ENCODE assay signal across 17 mouse cellular contexts in genomic region chr1:24361990-24362635, GRCm38 (mm10).
A peak's percentile ranks its signal among the peaks of the same experiment; 100 is the strongest.
DNase-seq lines count a peak whose midpoint lies in the region; ATAC-seq lines count a peak whose summit lies in the region.
"Had no signal": no experiment of that assay in that cellular context is flagged by ENCODE, and none has a peak within 500 bp of the region (broad histone marks: within the 10 kb centered on the region; RNA-seq: fewer than 3 reads in every experiment).

No protein-coding gene starts in this region.

- no peak overlapping the region for H3K9ac ChIP-seq in embryonic facial prominence, embryonic 14.5 days (ENCODE audit: low read depth, low read length)
- no peak overlapping the region for H3K9ac ChIP-seq in kidney, embryonic 16.5 days (replicated peaks; ENCODE audit: low read length)
- H3K9ac ChIP-seq: liver, embryonic 14.5 days had no signal

- H3K36me3 ChIP-seq in embryonic facial prominence, embryonic 14.5 days (ENCODE audit: control insufficient read depth, insufficient read depth, low read length) = no peaks in the 10 kb centered on the region
- no peaks in the 10 kb centered on the region for H3K36me3 ChIP-seq in embryonic facial prominence, embryonic 10.5 days (replicated peaks)
- no peaks in the 10 kb centered on the region for H3K36me3 ChIP-seq in kidney, embryonic 16.5 days (ENCODE audit: insufficient read depth, low read length)
- H3K36me3 ChIP-seq in heart, embryonic 10.5 days = no peaks in the 10 kb centered on the region
- no peaks in the 10 kb centered on the region for H3K36me3 ChIP-seq in limb, embryonic 10.5 days

- H3K27me3 ChIP-seq in embryonic facial prominence, embryonic 14.5 days (replicated peaks; ENCODE audit: control insufficient read depth, insufficient read depth, low read length) = no peaks in the 10 kb centered on the region
- H3K27me3 ChIP-seq in embryonic facial prominence, embryonic 10.5 days (replicated peaks; ENCODE audit: low read depth, poor library complexity, severe bottlenecking) = no peaks in the 10 kb centered on the region
- H3K27me3 ChIP-seq in kidney, embryonic 16.5 days (ENCODE audit: insufficient read depth, low read length) = no peaks in the 10 kb centered on the region
- H3K27me3 ChIP-seq in heart, embryonic 10.5 days (ENCODE audit: insufficient read depth, poor library complexity, severe bottlenecking) = no peaks in the 10 kb centered on the region
- no peaks in the 10 kb centered on the region for H3K27me3 ChIP-seq in limb, embryonic 10.5 days (ENCODE audit: low read depth, poor library complexity, severe bottlenecking)
- H3K27me3 ChIP-seq: CH12.LX had no signal

- H3K4me2 ChIP-seq in embryonic facial prominence, embryonic 14.5 days (ENCODE audit: low read depth, low read length) = no peak overlapping the region
- H3K4me2 ChIP-seq in kidney, embryonic 16.5 days (replicated peaks; ENCODE audit: low read depth, low read length) = no peak overlapping the region
- H3K4me2 ChIP-seq: heart, embryonic 11.5 days had no signal

- H3K4me3 ChIP-seq in embryonic facial prominence, embryonic 14.5 days (ENCODE audit: low read depth, low read length) = no peak overlapping the region
- H3K4me3 ChIP-seq in embryonic facial prominence, embryonic 10.5 days = no peak overlapping the region
- no peak overlapping the region for H3K4me3 ChIP-seq in kidney, embryonic 16.5 days (ENCODE audit: low read length)
- H3K4me3 ChIP-seq in heart, embryonic 10.5 days = no peak overlapping the region
- H3K4me3 ChIP-seq in limb, embryonic 10.5 days = no peak overlapping the region
- H3K4me3 ChIP-seq: erythroblast, embryonic 14.5 days; myocyte had no signal

- DNase-seq in embryonic facial prominence, embryonic 14.5 days (ENCODE audit: low spot score) = peak; percentile 16
- DNase-seq in embryonic facial prominence, embryonic 10.5 days (ENCODE audit: low spot score) = no peak
- DNase-seq in kidney, adult 11 months = no peak
- peak; percentile 18 to 34 for DNase-seq in cerebellum, postnatal 36 days
- DNase-seq in heart, embryonic 10.5 days (ENCODE audit: low spot score) = no peak
- no peak for DNase-seq in limb, embryonic 10.5 days (ENCODE audit: low spot score)
- DNase-seq: heart, postnatal 36 days; lung, postnatal 14 days; thymus, postnatal 4 days had no signal

- ATAC-seq in embryonic facial prominence, embryonic 14.5 days (ENCODE audit: low read depth) = no peak
- ATAC-seq in kidney, embryonic 16.5 days (ENCODE audit: low FRiP score, low TSS enrichment) = peak; percentile 85
- ATAC-seq in cerebellum, adult (ENCODE audit: insufficient number of reproducible peaks, low FRiP score, low TSS enrichment) = peak; percentile 91
- ATAC-seq: intestine, embryonic 16.5 days had no signal

- no peak overlapping the region for H3K27ac ChIP-seq in embryonic facial prominence, embryonic 14.5 days (replicated peaks; ENCODE audit: low read depth, low read length)
- no peak overlapping the region for H3K27ac ChIP-seq in embryonic facial prominence, embryonic 10.5 days (replicated peaks)
- no peak overlapping the region for H3K27ac ChIP-seq in kidney, embryonic 16.5 days (ENCODE audit: low read length)
- no peak overlapping the region for H3K27ac ChIP-seq in heart, embryonic 10.5 days
- no peak overlapping the region for H3K27ac ChIP-seq in limb, embryonic 10.5 days
- H3K27ac ChIP-seq: liver, embryonic 14.5 days had no signal

- H3K4me1 ChIP-seq in embryonic facial prominence, embryonic 14.5 days (ENCODE audit: control insufficient read depth, insufficient read depth, low read length) = no peaks in the 10 kb centered on the region
- H3K4me1 ChIP-seq in embryonic facial prominence, embryonic 10.5 days = no peaks in the 10 kb centered on the region
- no peaks in the 10 kb centered on the region for H3K4me1 ChIP-seq in kidney, embryonic 16.5 days (ENCODE audit: insufficient read depth, low read length)
- H3K4me1 ChIP-seq in heart, embryonic 10.5 days = no peaks in the 10 kb centered on the region
- H3K4me1 ChIP-seq in limb, embryonic 10.5 days = no peaks in the 10 kb centered on the region

- no peaks in the 10 kb centered on the region for H3K9me3 ChIP-seq in embryonic facial prominence, embryonic 14.5 days (ENCODE audit: control insufficient read depth, low read length)
- no peaks in the 10 kb centered on the region for H3K9me3 ChIP-seq in embryonic facial prominence, embryonic 10.5 days
- H3K9me3 ChIP-seq in kidney, embryonic 16.5 days (ENCODE audit: low read length) = no peaks in the 10 kb centered on the region
- no peaks in the 10 kb centered on the region for H3K9me3 ChIP-seq in heart, embryonic 10.5 days
- no peaks in the 10 kb centered on the region for H3K9me3 ChIP-seq in limb, embryonic 10.5 days (replicated peaks)

- WGBS in embryonic facial prominence, embryonic 14.5 days = 72% methylated on average over 13 of the region's 13 CpGs
- WGBS in embryonic facial prominence, embryonic 10.5 days = 84% methylated on average over 13 of the region's 13 CpGs
- 62% methylated on average over 13 of the region's 13 CpGs for WGBS in kidney, embryonic 16.5 days
- WGBS in heart, embryonic 10.5 days = 83% methylated on average over 13 of the region's 13 CpGs
- WGBS in limb, embryonic 10.5 days = 95% methylated on average over 13 of the region's 13 CpGs

Comparison
In these comparisons a context has a peak if more than half of its experiments do, and no peak if none do; other contexts are left out.
1. DNase-seq: peak in embryonic facial prominence, embryonic 14.5 days (single experiment) and cerebellum, postnatal 36 days (2 of 2); none in embryonic facial prominence, embryonic 10.5 days (single experiment), kidney, adult 11 months (single experiment), heart, embryonic 10.5 days (single experiment) and limb, embryonic 10.5 days (single experiment).